Mouse (Mus musculus) adrenal gland, adult 2 months (tissue): ENCODE data around the gene Rab8b. TPM values are rescaled to one million over a fixed set of nuclear protein-coding genes. Genes with fewer than 3 reads are reported as not detected.
"Not testable (repeated sequence)": the region's sequence is repeated elsewhere in the genome, so short reads cannot be mapped to it uniquely, and the experiment has no call there.

Experiments used
- DNase-seq: peaks from one replicate; pipeline ENCODE4 v3.0.0; 2021
- polyA plus RNA-seq: library from polyadenylated mRNA; depleted of rRNA; stranded (reverse); fragments of >200 nt; gene quantifications from 2 replicates; pipeline ENCODE4 v1.2.3, GENCODE M21; 2012; rRNA removed
- total RNA-seq, 2 experiments: library from RNA; stranded (reverse); gene quantifications; 2 replicates each; pipeline ENCODE4 v1.2.3; 2021

Gene Rab8b
- total and polyA plus RNA-seq, 3 experiments, result 3.9 to 19.4 (median 14.6) TPM

DNA sequence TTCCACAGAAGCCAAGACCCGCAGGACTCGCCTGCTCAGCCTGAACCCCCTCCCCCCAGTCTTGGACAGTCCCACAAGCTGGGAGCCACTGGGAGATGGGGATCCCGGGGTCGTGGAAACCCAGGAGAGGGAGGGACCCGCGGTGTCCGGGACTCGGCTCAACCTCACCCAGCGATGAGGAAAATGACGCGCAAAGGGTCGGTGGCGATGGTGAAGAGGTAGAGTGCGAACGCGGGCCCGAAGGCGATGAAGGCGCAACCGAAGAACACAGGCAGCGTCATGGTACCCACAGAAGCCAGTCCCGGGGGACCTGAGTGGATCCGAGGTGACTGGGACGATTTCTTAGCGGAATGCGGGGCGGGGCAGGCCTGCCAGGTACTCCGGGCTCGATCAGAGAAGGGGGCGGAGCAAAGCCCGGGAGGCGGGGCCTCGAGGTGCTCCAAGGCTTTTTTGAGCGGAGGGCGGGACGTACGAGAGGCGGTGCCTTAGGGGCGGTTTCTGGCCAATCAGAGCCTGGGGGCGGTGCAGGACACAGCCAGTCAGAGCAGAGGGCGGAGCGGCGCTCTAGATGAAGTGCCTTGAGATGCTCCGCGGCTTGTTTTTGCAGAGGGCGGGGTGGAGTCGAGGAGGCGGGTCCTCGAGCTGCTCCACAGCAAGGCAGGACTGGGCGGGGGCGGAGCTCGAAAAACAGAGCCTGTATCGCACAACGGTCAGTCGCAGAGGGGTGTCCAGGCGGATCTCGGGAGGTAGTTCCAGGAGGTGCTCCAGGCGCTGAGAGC lies 85.0 kb downstream of the Rab8b start, which contains the start of gene Aph1c:
Gene Aph1c, minus strand, starts transcription at position 409 of the 779 bp plus-strand sequence.
- DNase-seq, result peak; percentile 99

DNA sequence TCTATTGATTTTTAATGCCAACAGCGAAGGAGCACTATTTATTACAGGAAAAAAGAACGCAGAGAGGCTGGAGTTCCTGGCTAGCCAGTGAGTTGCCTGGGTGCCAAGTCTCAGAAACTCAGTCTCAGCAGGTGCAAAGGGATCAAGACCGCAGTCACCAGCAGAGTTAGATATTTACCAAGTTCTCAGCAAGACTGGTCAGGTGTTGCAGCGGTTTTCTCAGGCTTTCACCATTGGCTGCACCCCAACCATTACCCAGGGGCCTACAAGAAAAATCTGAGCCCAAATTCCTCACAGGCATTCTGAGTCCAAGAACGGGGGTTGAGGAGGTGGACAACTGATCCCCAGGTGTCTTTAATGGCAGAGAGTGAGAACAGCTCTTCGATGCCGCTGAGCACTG lies 85.6 kb downstream of the Rab8b start:
- DNase-seq, result peak; percentile 9

DNA sequence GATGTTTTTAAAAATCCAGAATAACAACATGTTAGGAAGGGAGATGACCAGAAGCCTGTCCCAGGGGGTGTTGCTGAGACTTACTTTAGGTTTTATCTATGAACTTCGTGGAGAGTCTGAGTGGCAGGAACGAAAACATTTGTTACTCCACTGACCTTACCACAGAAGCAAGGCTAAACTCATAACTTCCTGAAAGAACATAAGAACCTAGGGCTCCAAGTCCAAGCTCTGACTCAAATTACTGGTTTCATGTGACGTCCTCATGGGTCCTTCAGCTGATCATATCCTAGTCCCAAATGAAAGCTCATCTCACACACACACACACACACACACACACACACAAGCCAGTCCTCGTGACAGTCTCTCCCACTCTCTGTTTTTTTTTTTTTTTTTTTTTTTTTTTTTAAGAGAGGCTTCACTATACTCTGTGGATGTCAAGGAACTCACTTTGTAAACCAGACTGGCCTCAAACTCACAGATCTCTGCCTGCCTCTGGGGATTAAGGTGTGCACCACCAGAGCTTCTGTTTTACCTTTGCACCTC lies 87.0 kb downstream of the Rab8b start:
- DNase-seq, result peak; percentile 18

DNA sequence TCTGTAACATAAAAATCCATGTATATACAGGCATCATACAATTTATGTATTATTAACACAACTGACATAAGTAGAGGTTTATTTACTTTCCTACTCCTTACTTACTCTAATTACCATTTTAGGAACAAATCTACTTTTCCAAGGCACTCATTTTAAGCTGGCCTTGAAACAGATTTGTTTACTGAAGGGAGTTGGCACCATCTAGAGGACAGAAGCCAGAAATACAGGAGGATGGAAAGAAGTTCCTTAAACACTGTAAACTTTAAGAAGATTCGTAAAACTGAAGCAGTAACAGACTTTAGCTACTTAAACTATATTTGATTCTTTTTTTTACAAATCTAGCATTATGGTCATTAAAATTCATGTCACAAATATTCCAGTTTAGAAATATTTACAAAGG lies 93.5 kb downstream of the Rab8b start:
- DNase-seq, result no peak

DNA sequence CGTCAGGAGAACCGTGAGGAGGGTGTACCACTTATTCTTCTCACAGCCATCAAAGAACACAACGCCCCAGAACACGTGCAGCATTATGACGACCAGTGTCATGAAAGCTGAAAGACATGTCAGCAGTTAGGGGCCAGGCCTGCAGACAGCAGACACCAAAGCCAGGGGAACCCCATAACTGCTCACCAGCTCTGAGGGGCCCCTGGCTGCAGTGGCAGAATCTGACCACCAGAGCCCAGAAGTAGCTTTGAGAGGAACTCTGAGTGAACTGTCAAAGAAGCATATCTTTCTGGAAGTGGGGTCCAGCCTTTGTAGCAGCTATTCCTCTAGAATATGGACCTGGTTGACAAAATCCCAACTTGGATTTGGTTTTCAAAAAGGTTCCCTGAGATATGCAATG lies 97.2 kb downstream of the Rab8b start:
- DNase-seq, result not testable (repeated sequence)

DNA sequence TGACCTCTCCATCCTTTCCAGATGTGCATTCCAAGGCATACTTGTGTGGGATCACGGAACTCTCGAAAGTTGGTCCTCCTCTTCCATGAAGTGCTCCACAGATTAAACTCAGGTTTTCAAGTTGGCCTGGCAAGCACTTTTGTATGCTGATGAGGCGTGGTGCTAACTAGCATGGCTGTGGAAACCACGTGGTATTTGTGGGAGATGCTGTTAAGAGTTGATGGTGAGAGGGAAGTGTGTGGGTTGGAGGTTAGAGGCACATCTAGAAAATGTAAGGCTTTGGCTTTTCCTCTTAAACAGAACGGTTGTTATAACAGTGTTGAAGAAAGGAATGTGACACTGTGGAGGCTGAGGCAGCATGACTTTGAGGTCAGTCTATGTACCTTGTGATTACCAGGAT lies 98.5 kb downstream of the Rab8b start:
- DNase-seq, result no peak

DNA sequence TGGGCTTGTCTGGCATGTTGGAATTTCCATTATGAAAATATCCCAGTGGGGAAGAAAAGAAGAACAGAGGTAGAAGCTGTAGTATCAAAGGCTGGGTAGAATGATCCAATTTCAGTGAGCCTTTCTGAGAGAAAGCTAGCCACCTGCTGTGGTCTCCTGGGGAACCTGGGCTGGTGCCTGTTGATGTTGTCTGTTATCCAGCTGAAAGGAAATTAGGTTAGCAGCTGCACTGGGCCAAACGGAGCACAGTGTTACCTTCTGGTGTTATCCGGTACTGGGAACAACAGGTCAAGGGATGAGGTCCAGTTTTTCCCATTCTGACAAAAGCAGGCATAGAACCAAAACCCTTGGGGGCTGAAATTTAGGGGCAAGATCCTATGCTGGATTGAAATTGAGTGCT lies 106.1 kb downstream of the Rab8b start:
- DNase-seq, result no peak

DNA sequence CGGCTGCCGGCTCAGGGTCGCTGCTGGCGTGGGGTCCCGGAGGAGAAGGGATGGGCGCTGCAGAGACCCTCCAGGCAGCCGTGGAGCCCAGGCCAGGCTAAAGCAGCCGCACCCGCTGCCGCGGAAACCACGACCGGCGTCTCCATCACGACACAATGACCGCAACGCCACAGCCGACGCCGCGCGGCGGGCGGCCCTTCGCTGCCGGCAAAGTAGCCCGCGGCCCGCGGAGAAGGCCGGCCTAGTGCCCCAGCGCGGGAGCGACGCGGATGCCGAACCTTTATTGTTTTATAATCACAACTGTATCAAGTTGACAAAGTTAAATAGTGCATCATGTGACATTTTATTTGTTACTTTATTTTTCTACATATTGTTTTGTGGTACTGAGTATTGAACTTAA lies 113.5 kb downstream of the Rab8b start:
- DNase-seq, result not testable (repeated sequence)

DNA sequence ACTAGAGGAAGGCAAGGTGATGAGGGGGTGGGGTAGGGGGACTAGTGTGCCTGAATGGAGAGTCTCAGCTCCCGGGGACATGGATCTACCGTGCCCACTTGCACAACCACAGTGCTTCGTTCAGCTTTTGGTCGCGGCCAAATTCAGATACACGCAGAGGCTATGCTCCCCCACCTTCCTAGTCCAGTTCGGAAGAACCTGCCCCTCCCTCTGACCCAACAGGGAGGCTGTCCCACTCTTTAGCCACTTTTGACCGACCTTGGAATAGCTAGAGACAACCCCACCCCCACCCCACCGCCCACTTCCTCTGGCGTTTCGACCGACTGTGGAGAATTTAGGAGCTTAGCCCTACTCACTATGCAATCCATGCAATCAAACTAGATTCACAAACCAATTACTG lies 117.5 kb downstream of the Rab8b start:
- DNase-seq, result no peak

DNA sequence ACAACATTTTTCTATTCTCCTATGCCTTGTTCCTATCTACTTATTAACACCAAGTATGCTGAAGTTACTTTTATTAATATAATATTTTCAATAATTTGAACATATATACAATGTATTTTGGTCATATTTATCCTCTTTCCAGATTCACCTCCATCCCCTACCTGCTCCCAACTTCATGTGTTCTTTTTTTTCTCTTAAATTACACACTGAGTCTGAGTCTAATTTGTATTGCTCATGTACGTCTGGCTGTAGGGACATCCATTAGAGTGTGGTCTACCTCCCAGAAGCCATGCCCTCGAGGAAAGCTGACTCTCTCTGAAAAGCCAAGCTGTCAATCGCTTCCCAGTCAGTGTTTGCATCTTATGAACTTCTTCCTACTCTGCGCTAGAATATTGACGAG lies 122.7 kb downstream of the Rab8b start, which contains the start of gene Gm10647:
Gene Gm10647, plus strand, starts transcription at position 301 of the 400 bp plus-strand sequence.
- DNase-seq, result no peak

DNA sequence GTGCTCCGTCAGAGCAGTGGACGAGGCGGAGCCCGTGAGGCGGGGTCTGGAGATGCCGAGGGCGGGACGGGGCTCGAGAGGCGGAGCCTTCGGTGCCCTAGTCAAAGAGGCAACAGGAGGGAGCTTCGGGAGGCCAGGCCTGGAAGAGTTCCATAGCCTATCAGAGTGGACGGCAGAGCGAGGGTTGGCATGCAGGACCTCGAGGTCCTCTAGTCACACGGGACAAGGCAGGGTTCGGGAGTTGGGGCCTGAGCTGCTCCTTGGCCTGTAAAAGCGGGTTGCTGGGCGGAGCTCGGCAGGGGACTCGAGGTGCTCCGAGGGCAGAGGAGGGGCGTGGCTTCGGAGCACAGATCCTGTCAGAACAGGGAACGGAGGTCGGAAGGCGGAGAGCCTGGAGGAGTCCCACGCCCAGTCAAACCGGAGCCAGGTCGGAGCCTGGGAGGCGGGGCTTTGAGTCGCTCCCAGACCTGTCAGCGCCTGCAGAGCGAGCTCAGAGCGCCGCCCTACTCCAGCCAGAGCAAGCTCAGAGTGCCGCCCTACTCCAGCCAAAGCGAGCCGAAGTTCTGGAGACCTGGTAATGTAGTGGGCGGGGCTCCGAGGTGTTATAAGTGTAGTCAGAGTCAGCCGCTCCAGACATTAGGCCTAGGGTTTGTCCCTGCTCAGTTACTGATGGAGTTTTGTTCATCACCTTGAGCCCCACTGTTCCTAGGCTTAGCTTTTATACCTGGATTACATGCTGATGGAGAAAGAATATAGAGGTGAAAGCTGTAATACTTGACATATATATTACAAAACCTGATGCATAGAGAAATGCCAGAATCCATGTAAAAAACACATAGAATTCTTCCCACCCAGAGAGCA lies 123.8 kb downstream of the Rab8b start, which contains the start of gene Aph1b:
Gene Aph1b, minus strand, starts transcription at position 27 of the 861 bp plus-strand sequence.
- DNase-seq, result peak; percentile 99

DNA sequence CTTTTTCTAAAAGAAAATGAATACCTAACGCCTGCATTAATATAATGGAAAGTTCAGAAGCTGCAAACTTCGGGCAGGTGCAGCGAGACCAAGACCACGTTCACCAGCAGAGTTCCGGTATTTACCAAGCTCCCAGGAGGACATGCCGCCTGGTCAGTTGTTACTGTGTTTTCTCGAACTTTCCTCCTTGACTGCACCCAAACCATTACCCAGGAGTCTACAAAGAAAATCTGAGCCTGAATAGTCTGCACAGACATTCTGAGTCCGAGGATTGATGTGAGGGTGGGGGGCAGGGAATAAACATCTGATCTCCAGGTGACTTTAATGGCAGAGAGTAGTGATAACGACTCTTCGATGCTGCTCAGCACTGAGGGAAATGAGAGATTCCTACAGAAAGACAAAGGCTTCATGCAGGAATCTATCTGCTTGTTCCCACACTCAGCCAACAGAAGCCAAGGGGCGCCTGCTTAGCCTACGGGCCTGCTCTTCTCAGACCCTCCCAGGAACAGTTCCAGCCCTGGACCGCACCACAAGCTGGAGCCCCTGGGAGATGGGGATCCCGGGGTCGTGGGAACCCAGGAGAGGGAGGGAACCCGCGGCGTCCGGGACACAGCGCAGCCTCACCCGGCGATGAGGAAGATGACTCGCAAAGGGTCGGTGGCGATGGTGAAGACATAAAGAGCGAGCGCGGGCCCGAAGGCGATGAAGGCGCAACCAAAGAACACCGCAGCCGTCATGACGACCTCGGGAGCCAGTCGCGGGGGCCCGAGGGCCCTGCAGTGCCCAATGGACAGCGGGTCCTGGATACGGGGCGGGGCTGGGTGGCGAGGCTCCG lies 124.6 kb downstream of the Rab8b start:
- DNase-seq, result no peak

Other genes with a start within 250 kb of the Rab8b start
- under 1 TPM; 0.23 to 0.45 TPM for gene Car12, start 206.0 kb downstream of the Rab8b start, total RNA-seq
- 0.42 and 0.49 TPM in 2 replicates for gene Car12, start 206.0 kb downstream of the Rab8b start, polyA plus RNA-seq
- 1 to 10 TPM; 3.4 to 7.3 TPM for gene Aph1b, start 124.2 kb downstream of the Rab8b start, total RNA-seq
- 3.4 and 3.9 TPM in 2 replicates for gene Aph1b, start 124.2 kb downstream of the Rab8b start, polyA plus RNA-seq
- gene Gm10647, start 122.6 kb downstream of the Rab8b start, total RNA-seq, result under 1 TPM; 0.14 TPM
- gene Gm10647, start 122.6 kb downstream of the Rab8b start, polyA plus RNA-seq, result not detected in 2 replicates
- gene Aph1c, start 85.0 kb downstream of the Rab8b start, total RNA-seq, result 1 to 10 TPM; 4.2 to 4.3 TPM
- 1.4 and 1.6 TPM in 2 replicates for gene Aph1c, start 85.0 kb downstream of the Rab8b start, polyA plus RNA-seq
- gene Rps27l, start 26.4 kb upstream of the Rab8b start, total RNA-seq, result 100 to 1,000 TPM; 252 to 306 TPM
- 3.9 and 6.2 TPM in 2 replicates for gene Rps27l, start 26.4 kb upstream of the Rab8b start, polyA plus RNA-seq
- gene Lactb, start 55.8 kb upstream of the Rab8b start, total RNA-seq, result 10 to 100 TPM; 15.7 to 19.1 TPM
- gene Lactb, start 55.8 kb upstream of the Rab8b start, polyA plus RNA-seq, result 23.6 and 32.2 TPM in 2 replicates
- 100 to 1,000 TPM; 144 to 271 TPM for gene Tpm1, start 129.7 kb upstream of the Rab8b start, total RNA-seq
- 30.7 and 42.3 TPM in 2 replicates for gene Tpm1, start 129.7 kb upstream of the Rab8b start, polyA plus RNA-seq